Mouse (Mus musculus): Measurements from ENCODE around the gene Lmbr1. TPM values are rescaled to one million over a fixed set of nuclear protein-coding genes. Genes with fewer than 3 reads are reported as not detected.

The Lmbr1 gene
- polyA plus RNA-seq, 1 experiment from 2014 or later: 46.2 TPM

- H3K27me3 ChIP-seq (ENCODE audit: control insufficient read depth, insufficient read depth, low read depth, low read length): no peaks in the 10 kb centered on the region
- ATAC-seq: peak; percentile 65
- H3K27ac ChIP-seq (ENCODE audit: low read length): peak overlapping the region; percentile 69
- peak overlapping the region; percentile 67 for H3K9ac ChIP-seq (ENCODE audit: low read depth, low read length)
- H3K36me3 ChIP-seq (ENCODE audit: control insufficient read depth, insufficient read depth, low read length): no peaks in the 10 kb centered on the region
- H3K9me3 ChIP-seq (replicated peaks; ENCODE audit: control insufficient read depth, low read length, poor library complexity, severe bottlenecking): no peaks in the 10 kb centered on the region
- H3K4me2 ChIP-seq (ENCODE audit: low read length): peak overlapping the region; percentile 69
- H3K4me3 ChIP-seq (ENCODE audit: low read depth, low read length): peak overlapping the region; percentile 44
- WGBS: 6% methylated on average over 12 of the region's 12 CpGs
- H3K4me1 ChIP-seq (ENCODE audit: control insufficient read depth, insufficient read depth, low read length): peaks cover 6% of the 10 kb centered on the region
Observed at GRCm38 (mm10) chr5:29196264-29196658, 181.9 kb downstream of the Lmbr1 start.

DNA sequence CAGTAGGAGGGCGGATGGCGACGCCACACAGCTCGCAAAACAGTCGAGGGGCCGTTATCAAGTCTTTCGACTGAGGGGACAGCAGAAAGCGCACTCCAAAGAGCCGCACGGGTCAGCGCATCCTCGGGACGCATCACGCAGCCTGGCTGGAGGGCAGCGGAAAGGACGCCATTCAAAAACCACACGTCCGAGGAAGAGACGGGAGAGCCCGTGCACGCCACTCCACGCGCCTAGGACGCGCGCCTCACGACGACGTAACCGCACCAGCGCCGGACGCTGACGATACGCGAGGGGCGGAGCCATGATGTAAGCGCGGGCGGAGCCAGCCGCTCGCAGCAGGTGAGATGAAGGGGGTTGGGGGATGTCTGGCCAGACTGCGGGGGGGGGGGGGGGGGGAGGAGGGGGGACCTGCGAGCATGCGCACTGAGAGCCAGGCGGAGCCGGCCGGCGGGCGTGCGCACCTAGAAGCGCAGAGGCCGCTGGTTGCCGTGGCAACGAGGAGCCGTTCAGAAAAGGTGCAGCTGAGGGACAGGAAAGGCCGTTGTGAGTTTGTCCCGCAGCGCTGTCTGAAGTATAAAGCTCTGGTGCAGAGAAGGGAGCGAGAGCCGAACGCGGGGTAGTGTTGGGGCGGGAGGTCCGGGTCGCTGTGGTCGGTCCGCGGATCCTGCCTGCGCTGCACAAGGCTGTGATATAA is 182.5 kb downstream of the Lmbr1 start, which contains the start of gene Rnf32:
Gene Rnf32, plus strand, starts transcription at position 423 of the 694 bp plus-strand sequence.
- H3K36me3 ChIP-seq (ENCODE audit: control insufficient read depth, insufficient read depth, low read length): no peaks in the 10 kb centered on the region
- no peaks in the 10 kb centered on the region for H3K9me3 ChIP-seq (replicated peaks; ENCODE audit: control insufficient read depth, low read length, poor library complexity, severe bottlenecking)
- H3K9ac ChIP-seq (ENCODE audit: low read depth, low read length): peak within 1 kb of the TSS; percentile 94
- peaks cover 6% of the 10 kb centered on the region for H3K4me1 ChIP-seq (ENCODE audit: control insufficient read depth, insufficient read depth, low read length)
- under 1% methylated on average over 58 of the region's 70 CpGs for WGBS
- peak; percentile 98 for ATAC-seq
- peak within 1 kb of the TSS; percentile 44 for H3K4me3 ChIP-seq (ENCODE audit: low read depth, low read length)
- no peaks in the 10 kb centered on the region for H3K27me3 ChIP-seq (ENCODE audit: control insufficient read depth, insufficient read depth, low read depth, low read length)
- H3K4me2 ChIP-seq (ENCODE audit: low read length): peak within 1 kb of the TSS; percentile 69
- H3K27ac ChIP-seq (ENCODE audit: low read length): peak within 1 kb of the TSS; percentile 94

- WGBS: 2% methylated on average over 9 of the region's 9 CpGs
- H3K27me3 ChIP-seq (ENCODE audit: control insufficient read depth, insufficient read depth, low read depth, low read length): no peaks in the 10 kb centered on the region
Observed at GRCm38 (mm10) chr5:29195231-29195569, 183.0 kb downstream of the Lmbr1 start.

GRCm38 (mm10) chr5:29186798-29187197 is 191.4 kb downstream of the Lmbr1 start:
- 88% methylated on average over 5 of the region's 5 CpGs for WGBS
- ATAC-seq: no peak
- no peak overlapping the region for H3K4me3 ChIP-seq (ENCODE audit: low read depth, low read length)

More at GRCm38 (mm10) chr5:29195231-29195569, 183.0 kb downstream of the Lmbr1 start:
- H3K9ac ChIP-seq (ENCODE audit: low read depth, low read length): peak overlapping the region; percentile 94
- H3K4me1 ChIP-seq (ENCODE audit: control insufficient read depth, insufficient read depth, low read length): peaks cover 6% of the 10 kb centered on the region
- H3K4me2 ChIP-seq (ENCODE audit: low read length): peak overlapping the region; percentile 69
- H3K9me3 ChIP-seq (replicated peaks; ENCODE audit: control insufficient read depth, low read length, poor library complexity, severe bottlenecking): no peaks in the 10 kb centered on the region
- peak overlapping the region; percentile 44 for H3K4me3 ChIP-seq (ENCODE audit: low read depth, low read length)
- peak overlapping the region; percentile 94 for H3K27ac ChIP-seq (ENCODE audit: low read length)
- no peak for ATAC-seq
- no peaks in the 10 kb centered on the region for H3K36me3 ChIP-seq (ENCODE audit: control insufficient read depth, insufficient read depth, low read length)

More at GRCm38 (mm10) chr5:29186798-29187197, 191.4 kb downstream of the Lmbr1 start:
- H3K27me3 ChIP-seq (ENCODE audit: control insufficient read depth, insufficient read depth, low read depth, low read length): no peaks in the 10 kb centered on the region
- H3K4me2 ChIP-seq (ENCODE audit: low read length): no peak overlapping the region
- H3K27ac ChIP-seq (ENCODE audit: low read length): no peak overlapping the region
- H3K9me3 ChIP-seq (replicated peaks; ENCODE audit: control insufficient read depth, low read length, poor library complexity, severe bottlenecking): no peaks in the 10 kb centered on the region
- H3K4me1 ChIP-seq (ENCODE audit: control insufficient read depth, insufficient read depth, low read length): no peaks in the 10 kb centered on the region
- no peaks in the 10 kb centered on the region for H3K36me3 ChIP-seq (ENCODE audit: control insufficient read depth, insufficient read depth, low read length)
- no peak overlapping the region for H3K9ac ChIP-seq (ENCODE audit: low read depth, low read length)

Small RNA genes within 50 kb of the gene (microRNA-seq; reads per million reads assigned to microRNA genes)
- gene Gm23801: not detected

Other genes with a start within 250 kb of the Lmbr1 start
- 19.3 and 21.9 TPM in 2 replicates for gene Rnf32, start 182.4 kb downstream of the Lmbr1 start, polyA plus RNA-seq (2015; fragmentation: Nextera tagmentation; extraction: Ambion mirVana)
- gene Nom1, start 56.3 kb upstream of the Lmbr1 start, polyA plus RNA-seq (2015; fragmentation: Nextera tagmentation; extraction: Ambion mirVana): 21.1 and 21.3 TPM in 2 replicates
- gene Mnx1, start 100.1 kb upstream of the Lmbr1 start, polyA plus RNA-seq (2015; fragmentation: Nextera tagmentation; extraction: Ambion mirVana): not detected in 2 replicates
- gene Ube3c, start 190.9 kb upstream of the Lmbr1 start, polyA plus RNA-seq (2015; fragmentation: Nextera tagmentation; extraction: Ambion mirVana): 31.4 and 37.2 TPM in 2 replicates